Mouse (Mus musculus): ENCODE results near the gene Defa35.
"Not testable (repeated sequence)": the region's sequence is repeated elsewhere in the genome, so short reads cannot be mapped to it uniquely, and the experiment has no call there.

The Defa35 gene

DNA sequence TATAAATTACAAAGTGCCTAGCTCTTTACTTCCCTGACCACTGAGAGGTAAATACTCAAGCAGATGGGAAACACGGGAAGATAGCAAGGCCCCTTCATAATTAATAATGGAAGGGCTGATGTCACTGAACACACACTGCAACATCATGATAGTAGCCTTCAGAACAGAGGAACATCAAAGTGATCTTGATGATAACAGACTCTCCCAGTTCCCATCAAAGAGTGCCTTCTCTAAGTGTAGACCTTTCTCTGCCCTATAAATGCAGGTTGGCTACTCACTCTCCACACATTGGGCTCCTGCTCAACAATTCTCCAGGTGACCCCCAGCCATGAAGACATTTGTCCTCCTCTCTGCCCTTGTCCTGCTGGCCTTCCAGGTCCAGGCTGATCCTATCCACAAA lies at the start of gene Defa35:
TSS of gene Defa35 (plus strand) at position 301 of the 400 bp plus-strand sequence.
- DNase-seq: not testable (repeated sequence)

DNA sequence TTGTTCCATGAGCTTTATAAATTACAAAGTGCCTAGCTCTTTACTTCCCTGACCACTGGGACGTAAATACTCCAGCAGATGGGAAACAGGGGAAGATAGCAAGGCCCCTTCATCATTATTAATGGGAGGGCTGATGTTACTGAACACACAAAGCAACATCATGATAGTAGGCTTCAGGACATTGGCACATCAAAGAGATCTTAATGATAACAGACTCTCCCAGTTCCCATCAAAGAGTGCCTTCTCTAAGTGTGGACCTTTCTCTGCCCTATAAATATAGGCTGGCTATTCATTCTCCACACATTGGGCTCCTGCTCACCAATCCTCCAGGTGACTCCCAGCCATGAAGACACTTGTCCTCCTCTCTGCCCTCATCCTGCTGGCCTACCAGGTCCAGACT lies 39.6 kb upstream of the Defa35 start, which contains the start of gene Defa21:
TSS of gene Defa21 (plus strand) at position 301 of the 400 bp plus-strand sequence.
- DNase-seq: not testable (repeated sequence)

DNA sequence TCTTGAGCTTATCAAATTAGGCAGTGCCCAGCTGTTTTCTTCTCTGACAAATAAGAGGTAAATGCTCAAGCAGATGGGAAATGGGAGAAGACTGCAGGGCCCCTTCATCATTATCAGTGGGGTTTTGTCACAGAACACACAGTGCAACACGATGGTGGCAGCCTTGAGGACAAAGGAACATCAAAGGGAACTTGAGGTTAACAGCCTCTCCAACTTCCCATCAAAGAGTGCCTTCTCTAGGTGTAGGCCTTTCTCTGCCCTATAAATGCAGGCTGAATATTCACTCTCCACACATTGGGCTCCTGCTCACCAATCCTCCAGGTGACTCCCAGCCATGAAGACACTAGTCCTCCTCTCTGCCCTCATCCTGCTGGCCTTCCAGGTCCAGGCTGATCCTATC lies 10.1 kb upstream of the Defa35 start, which contains the start of gene Defa23:
TSS of gene Defa23 (plus strand) at position 301 of the 400 bp plus-strand sequence.
- DNase-seq: not testable (repeated sequence)

DNA sequence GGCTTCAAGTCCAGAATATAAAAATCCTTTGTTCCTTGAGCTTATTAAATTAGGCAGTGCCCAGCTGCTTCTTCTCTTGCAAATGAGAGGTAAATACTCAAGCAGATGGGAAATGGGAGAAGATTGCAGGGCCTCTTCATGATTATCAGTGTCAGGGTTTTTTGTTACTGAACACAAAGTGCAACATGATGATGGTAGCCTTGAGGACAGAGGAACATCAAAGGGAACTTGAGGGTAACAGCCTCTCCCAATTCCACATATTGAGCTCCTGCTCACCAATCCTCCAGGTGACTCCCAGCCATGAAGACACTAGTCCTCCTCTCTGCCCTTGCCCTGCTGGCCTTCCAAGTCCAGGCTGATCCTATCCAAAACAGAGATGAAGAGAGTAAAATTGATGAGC lies 19.3 kb downstream of the Defa35 start, which contains the start of gene Defa25:
TSS of gene Defa25 (plus strand) at position 301 of the 400 bp plus-strand sequence.
- DNase-seq: not testable (repeated sequence)

DNA sequence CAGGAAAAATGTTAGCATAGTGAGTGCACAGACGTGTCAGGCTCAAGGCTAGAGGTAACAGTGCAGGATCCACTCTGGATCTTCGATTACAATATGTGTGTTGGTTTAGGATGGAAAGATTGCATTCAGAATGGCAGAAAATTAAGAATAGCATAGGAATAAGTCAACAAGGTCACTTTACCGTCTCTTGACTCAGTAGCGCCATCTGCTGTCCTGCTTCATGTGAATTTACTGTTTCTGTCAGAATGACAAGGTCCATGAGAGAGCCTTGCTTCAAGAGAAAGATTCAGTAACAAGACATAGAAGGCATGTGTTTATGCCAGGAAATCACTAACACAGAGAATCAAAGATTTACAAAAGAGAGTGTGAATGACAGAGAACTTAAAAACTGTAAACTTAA lies 28.3 kb downstream of the Defa35 start:
- DNase-seq: no peak

DNA sequence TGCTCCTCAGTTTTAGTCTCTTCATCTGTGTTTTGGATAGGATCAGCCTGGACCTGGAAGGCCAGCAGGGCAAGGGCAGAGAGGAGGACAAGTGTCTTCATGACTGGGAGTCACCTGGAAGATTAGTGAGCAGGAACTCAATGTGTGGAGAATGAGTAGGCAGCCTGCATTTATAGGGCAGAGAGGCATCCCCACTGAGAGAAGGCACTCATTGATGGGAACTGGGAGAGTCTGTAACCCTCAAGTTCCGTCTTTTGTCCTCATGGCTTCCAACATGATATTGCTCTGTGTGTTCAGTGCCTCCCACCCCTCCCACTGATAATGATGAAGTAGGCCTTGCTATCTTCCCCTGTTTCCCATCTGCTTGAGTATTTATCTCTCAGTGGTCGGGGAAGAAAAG lies 31.1 kb downstream of the Defa35 start, which contains the start of gene Gm14851:
TSS of gene Gm14851 (minus strand) at position 101 of the 400 bp plus-strand sequence.
- DNase-seq: not testable (repeated sequence)

Data from spleen, adult 18-20 months (tissue).